Mouse (Mus musculus) forebrain, embryonic 15.5 days (tissue): ENCODE results near the gene Supt6. TPM values are rescaled to one million over a fixed set of nuclear protein-coding genes. Genes with fewer than 3 reads are reported as not detected.

Experiments used
- ATAC-seq: fragments of 200-750 bp; cut with Nextera tagmentation; replicated peaks from 2 replicates; pipeline ENCODE4 v1.8.0; 2017; ENCODE audit warnings: mild to moderate bottlenecking, moderate TSS enrichment, moderate library complexity
- H3K27ac ChIP-seq: fragments of 300-500 bp; sonication (generic); replicated peaks from 2 replicates; pipeline ENCODE4 v1.5.1; 2015; ENCODE audit warnings: mild to moderate bottlenecking, inconsistent platforms
- H3K27me3 ChIP-seq: fragments of 300-500 bp; sonication (generic); 2 replicates; pipeline ENCODE4 v1.6.1; 2015; ENCODE audit warnings: inconsistent platforms
- H3K36me3 ChIP-seq: fragments of 300-500 bp; sonication (generic); 2 replicates; pipeline ENCODE4 v1.6.1; 2015; ENCODE audit warnings: mild to moderate bottlenecking, inconsistent platforms
- H3K4me1 ChIP-seq: fragments of 300-500 bp; sonication (generic); 2 replicates; pipeline ENCODE4 v1.6.1; 2015; ENCODE audit warnings: inconsistent platforms
- H3K4me2 ChIP-seq: fragments of 300-500 bp; sonication (generic); replicated peaks from 2 replicates; pipeline ENCODE4 v1.6.1; 2015; ENCODE audit warnings: mild to moderate bottlenecking, inconsistent platforms
- H3K4me3 ChIP-seq: fragments of 300-500 bp; sonication (generic); 2 replicates; pipeline ENCODE4 v1.5.1; 2015; ENCODE audit warnings: mild to moderate bottlenecking, inconsistent platforms
- H3K9ac ChIP-seq: fragments of 300-500 bp; sonication (generic); replicated peaks from 2 replicates; pipeline ENCODE4 v1.6.1; 2015; ENCODE audit warnings: mild to moderate bottlenecking, inconsistent platforms
- H3K9me3 ChIP-seq: fragments of 300-500 bp; sonication (generic); 2 replicates; pipeline ENCODE4 v1.6.1; 2016; ENCODE audit warnings: inconsistent platforms
- WGBS: fragments of 180-500 bp; shearing (Covaris S2); methylation state at CpG from one replicate; pipeline ENCODE4 v1.1.7; 2015; ENCODE audit warnings: mixed read lengths; 5-methylcytosine and 5-hydroxymethylcytosine counted together
- microRNA-seq: library from miRNA; unstranded; fragments of <30 nt; microRNA quantifications from one replicate; pipeline ENCODE4, GENCODE M21; 2016
- polyA plus RNA-seq: library from polyadenylated mRNA; unstranded; fragments of >200 nt; fragmentation: Nextera tagmentation; extraction: Ambion mirVana; gene quantifications from 2 replicates; pipeline ENCODE4 v1.2.1, GENCODE M21; 2015

The Supt6 gene
- polyA plus RNA-seq, 1 experiment from 2014 or later, result 29.4 TPM

- ATAC-seq, result no peak
- no peak overlapping the region for H3K27ac ChIP-seq
- peaks cover 37% of the 10 kb centered on the region for H3K4me1 ChIP-seq
- H3K4me3 ChIP-seq, result no peak overlapping the region
- no peak overlapping the region for H3K4me2 ChIP-seq
- no peaks in the 10 kb centered on the region for H3K9me3 ChIP-seq
- H3K9ac ChIP-seq, result no peak overlapping the region
- peaks cover 45% of the 10 kb centered on the region for H3K36me3 ChIP-seq
- no peaks in the 10 kb centered on the region for H3K27me3 ChIP-seq
- 93% methylated on average over 14 of the region's 14 CpGs for WGBS
Observed at GRCm38 (mm10) chr11:78161169-78161568, 84.6 kb downstream of the Supt6 start.

GRCm38 (mm10) chr11:78160675-78161074 lies 85.1 kb downstream of the Supt6 start:
- peaks cover 32% of the 10 kb centered on the region for H3K4me1 ChIP-seq
- WGBS, result 87% methylated on average over 3 of the region's 3 CpGs

GRCm38 (mm10) chr11:78160171-78160570 lies 85.6 kb downstream of the Supt6 start:
- H3K4me1 ChIP-seq, result peaks cover 30% of the 10 kb centered on the region
- no peaks in the 10 kb centered on the region for H3K27me3 ChIP-seq
- no peak overlapping the region for H3K9ac ChIP-seq
- no peaks in the 10 kb centered on the region for H3K9me3 ChIP-seq
- peaks cover 54% of the 10 kb centered on the region for H3K36me3 ChIP-seq
- no peak overlapping the region for H3K27ac ChIP-seq
- ATAC-seq, result no peak
- no peak overlapping the region for H3K4me2 ChIP-seq
- no peak overlapping the region for H3K4me3 ChIP-seq
- 92% methylated on average over 18 of the region's 18 CpGs for WGBS

More at GRCm38 (mm10) chr11:78160675-78161074, 85.1 kb downstream of the Supt6 start:
- ATAC-seq, result no peak
- Histone ChIP-seq H3K27me3 (no peaks in the 10 kb centered on the region), H3K36me3 (peaks cover 49% of the 10 kb centered on the region), H3K4me3 (no peak overlapping the region), H3K9me3 (no peaks in the 10 kb centered on the region), H3K9ac (no peak overlapping the region), H3K27ac (no peak overlapping the region), H3K4me2 (no peak overlapping the region)

GRCm38 (mm10) chr11:78159557-78159956 lies 86.2 kb downstream of the Supt6 start:
- H3K9me3 ChIP-seq, result no peaks in the 10 kb centered on the region
- no peak overlapping the region for H3K4me3 ChIP-seq
- peaks cover 58% of the 10 kb centered on the region for H3K36me3 ChIP-seq
- no peak overlapping the region for H3K27ac ChIP-seq
- no peak for ATAC-seq
- no peak overlapping the region for H3K4me2 ChIP-seq
- H3K4me1 ChIP-seq, result peaks cover 31% of the 10 kb centered on the region
- no peaks in the 10 kb centered on the region for H3K27me3 ChIP-seq
- H3K9ac ChIP-seq, result no peak overlapping the region
- WGBS, result 84% methylated on average over 7 of the region's 7 CpGs

GRCm38 (mm10) chr11:78159096-78159495 lies 86.7 kb downstream of the Supt6 start:
- ATAC-seq, result peak; percentile 39; the same call in 1 of the 2 replicates
- Histone ChIP-seq H3K27me3 (no peaks in the 10 kb centered on the region), H3K4me1 (peaks cover 36% of the 10 kb centered on the region), H3K9ac (no peak overlapping the region), H3K4me2 (no peak overlapping the region), H3K27ac (no peak overlapping the region), H3K4me3 (no peak overlapping the region), H3K36me3 (peaks cover 63% of the 10 kb centered on the region), H3K9me3 (no peaks in the 10 kb centered on the region)
- 36% methylated on average over 2 of the region's 2 CpGs for whole genome bisulfite sequencing

Small RNA genes within 50 kb of the gene (microRNA-seq; reads per million reads assigned to microRNA genes)
- gene Mir7653, result not detected

Other genes starting within 250 kb of the Supt6 start
- gene Dhrs13, start 213.7 kb downstream of the Supt6 start, polyA plus RNA-seq, result 32.8 and 33.4 TPM in 2 replicates
- 90.2 and 98.3 TPM in 2 replicates for gene Flot2, start 208.1 kb downstream of the Supt6 start, polyA plus RNA-seq
- 33.3 TPM in 2 replicates for gene Eral1, start 165.6 kb downstream of the Supt6 start, polyA plus RNA-seq
- 20.0 and 20.5 TPM in 2 replicates for gene Fam222b, start 151.3 kb downstream of the Supt6 start, polyA plus RNA-seq
- 121 TPM in 2 replicates for gene Traf4, start 80.4 kb downstream of the Supt6 start, polyA plus RNA-seq
- 4.8 and 5.7 TPM in 2 replicates for gene Nek8, start 69.3 kb downstream of the Supt6 start, polyA plus RNA-seq
- gene Tlcd1, start 69.3 kb downstream of the Supt6 start, polyA plus RNA-seq, result 4.4 and 5.0 TPM in 2 replicates
- gene Rpl23a, start 62.4 kb downstream of the Supt6 start, polyA plus RNA-seq, result 896 and 935 TPM in 2 replicates
- gene Rab34, start 57.6 kb downstream of the Supt6 start, polyA plus RNA-seq, result 55.9 and 56.3 TPM in 2 replicates
- 1.3 TPM in 2 replicates for gene Proca1, start 52.6 kb downstream of the Supt6 start, polyA plus RNA-seq
- 66.7 and 69.4 TPM in 2 replicates for gene Sdf2, start 241 bp downstream of the Supt6 start, polyA plus RNA-seq
- gene 2610507B11Rik, start 15.8 kb upstream of the Supt6 start, polyA plus RNA-seq, result 58.5 and 60.5 TPM in 2 replicates
- 0.17 and 0.27 TPM in 2 replicates for gene BC030499, start 44.9 kb upstream of the Supt6 start, polyA plus RNA-seq
- gene Spag5, start 55.5 kb upstream of the Supt6 start, polyA plus RNA-seq, result 23.2 and 26.1 TPM in 2 replicates
- 167 and 176 TPM in 2 replicates for gene Aldoc, start 77.0 kb upstream of the Supt6 start, polyA plus RNA-seq
- gene Pigs, start 82.4 kb upstream of the Supt6 start, polyA plus RNA-seq, result 56.7 and 59.8 TPM in 2 replicates
- gene Unc119, start 97.5 kb upstream of the Supt6 start, polyA plus RNA-seq, result 78.9 and 82.4 TPM in 2 replicates
- not detected in 2 replicates for gene Foxn1, start 140.6 kb upstream of the Supt6 start, polyA plus RNA-seq
- gene Slc13a2, start 176.2 kb upstream of the Supt6 start, polyA plus RNA-seq, result not detected in 2 replicates
- 20.2 and 21.7 TPM in 2 replicates for gene Slc46a1, start 219.7 kb upstream of the Supt6 start, polyA plus RNA-seq